Mouse (Mus musculus) kidney, embryonic 15.5 days (tissue): Measurements from ENCODE around the gene H2-Ob. TPM values are rescaled to one million over a fixed set of nuclear protein-coding genes. Genes with fewer than 3 reads are reported as not detected.
"Not testable (repeated sequence)": the region's sequence is repeated elsewhere in the genome, so short reads cannot be mapped to it uniquely, and the experiment has no call there.

ENCODE experiments used
- ATAC-seq: fragments of 200-750 bp; cut with Nextera tagmentation; replicated peaks from 2 replicates; pipeline ENCODE4 v1.8.0; 2017; ENCODE audit warnings: moderate TSS enrichment; ENCODE audit not compliant: low FRiP score
- H3K27ac ChIP-seq: fragments of 300-500 bp; sonication (generic); 2 replicates; pipeline ENCODE4 v1.5.1; 2015; ENCODE audit warnings: mild to moderate bottlenecking, inconsistent platforms
- H3K27me3 ChIP-seq: fragments of 300-500 bp; sonication (generic); 2 replicates; pipeline ENCODE4 v1.6.1; 2015; ENCODE audit warnings: inconsistent platforms
- H3K36me3 ChIP-seq: fragments of 300-500 bp; sonication (generic); 2 replicates; pipeline ENCODE4 v1.6.1; 2015; ENCODE audit warnings: inconsistent platforms
- H3K4me1 ChIP-seq: fragments of 300-500 bp; sonication (generic); 2 replicates; pipeline ENCODE4 v1.6.1; 2015; ENCODE audit warnings: inconsistent platforms
- H3K4me2 ChIP-seq: fragments of 300-500 bp; sonication (generic); 2 replicates; pipeline ENCODE4 v1.6.1; 2015; ENCODE audit warnings: moderate library complexity, mild to moderate bottlenecking, inconsistent platforms
- H3K4me3 ChIP-seq: fragments of 300-500 bp; sonication (generic); replicated peaks from 2 replicates; pipeline ENCODE4 v1.5.1; 2015; ENCODE audit warnings: mild to moderate bottlenecking, inconsistent platforms
- H3K9ac ChIP-seq: fragments of 300-500 bp; sonication (generic); 2 replicates; pipeline ENCODE4 v1.6.1; 2015; ENCODE audit warnings: mild to moderate bottlenecking, inconsistent platforms
- H3K9me3 ChIP-seq: fragments of 300-500 bp; sonication (generic); replicated peaks from 2 replicates; pipeline ENCODE4 v1.6.1; 2016; ENCODE audit warnings: inconsistent platforms
- WGBS: fragments of 180-500 bp; shearing (Covaris S2); methylation state at CpG from one replicate; pipeline ENCODE4 v1.1.7; 2015; ENCODE audit warnings: mixed read lengths; 5-methylcytosine and 5-hydroxymethylcytosine counted together
- polyA plus RNA-seq: library from polyadenylated mRNA; unstranded; fragments of >200 nt; fragmentation: Nextera tagmentation; extraction: Ambion mirVana; gene quantifications from 2 replicates; pipeline ENCODE4 v1.2.1, GENCODE M21; 2015

H2-Ob gene
- polyA plus RNA-seq, 1 experiment from 2014 or later, result 0.13 TPM

DNA sequence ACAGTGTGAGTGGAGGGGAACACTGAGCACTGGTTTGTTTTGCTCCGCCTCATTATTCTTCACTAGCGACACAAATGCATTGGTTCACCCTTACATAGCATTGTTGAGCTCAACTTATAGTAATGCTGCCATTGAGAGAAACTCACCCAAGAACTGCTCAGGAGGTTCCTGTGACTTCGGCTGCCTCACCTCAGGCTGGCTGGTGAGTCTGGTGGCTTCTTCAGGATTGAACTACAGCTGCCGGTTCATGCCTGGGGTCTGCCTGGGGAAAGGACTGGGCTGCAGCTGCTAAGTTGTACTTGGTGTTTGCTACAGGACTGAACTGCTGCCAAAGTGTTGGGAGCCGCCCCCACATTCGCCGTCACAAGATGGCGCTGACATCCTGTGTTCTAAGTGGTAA lies 13.3 kb upstream of the H2-Ob start:
- Histone ChIP-seq H3K9ac (no peak overlapping the region), H3K4me1 (no peaks in the 10 kb centered on the region), H3K4me2 (no peak overlapping the region), H3K4me3 (no peak overlapping the region), H3K27ac (no peak overlapping the region), H3K36me3 (no peaks in the 10 kb centered on the region), H3K9me3 (peaks cover 12% of the 10 kb centered on the region; the same call in 1 of the 2 replicates), H3K27me3 (no peaks in the 10 kb centered on the region)
- 97% methylated on average over 8 of the region's 8 CpGs for WGBS
- no peak for ATAC-seq

DNA sequence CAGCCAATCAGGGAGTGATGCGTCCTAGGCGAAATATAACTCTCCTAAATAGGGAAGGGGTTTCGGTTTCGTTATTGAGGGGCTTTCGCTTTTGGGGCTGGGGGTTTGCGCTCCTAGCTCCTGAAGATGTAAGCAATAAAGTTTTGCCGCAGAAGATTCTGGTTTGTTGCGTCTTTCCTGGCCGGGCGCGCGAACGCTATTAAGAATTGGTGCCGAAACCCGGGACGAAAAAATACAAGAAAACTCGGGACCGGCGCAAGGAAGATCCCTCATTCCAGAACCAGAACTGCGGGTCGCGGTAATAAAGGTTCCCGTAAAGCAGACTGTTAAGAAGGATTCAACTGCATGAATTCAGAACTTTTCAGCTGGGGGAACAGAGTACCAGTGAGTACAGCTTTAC lies 12.8 kb upstream of the H2-Ob start:
- H3K9me3 ChIP-seq, result peaks cover 12% of the 10 kb centered on the region; the same call in 1 of the 2 replicates
- H3K9ac ChIP-seq, H3K27me3 ChIP-seq, H3K27ac ChIP-seq, H3K4me2 ChIP-seq, H3K36me3 ChIP-seq, H3K4me1 ChIP-seq, H3K4me3 ChIP-seq, ATAC-seq: not testable (repeated sequence)
- WGBS, result 97% methylated on average over 14 of the region's 23 CpGs

DNA sequence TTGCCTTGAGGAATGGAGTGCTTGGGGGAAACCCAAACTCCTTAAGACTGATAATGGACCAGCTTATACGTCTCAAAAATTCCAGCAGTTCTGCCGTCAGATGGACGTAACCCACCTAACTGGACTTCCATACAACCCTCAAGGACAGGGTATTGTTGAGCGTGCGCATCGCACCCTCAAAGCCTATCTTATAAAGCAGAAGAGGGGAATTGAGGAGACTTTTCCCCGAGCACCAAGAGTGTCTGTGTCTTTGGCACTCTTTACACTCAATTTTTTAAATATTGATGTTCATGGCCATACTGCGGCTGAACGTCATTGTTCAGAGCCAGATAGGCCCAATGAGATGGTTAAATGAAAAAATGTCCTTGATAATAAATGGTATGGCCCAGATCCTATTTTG lies 7.7 kb upstream of the H2-Ob start:
- not testable (repeated sequence) for H3K27ac ChIP-seq, H3K4me2 ChIP-seq, H3K4me1 ChIP-seq, ATAC-seq, H3K36me3 ChIP-seq, H3K4me3 ChIP-seq, H3K9ac ChIP-seq, H3K27me3 ChIP-seq, H3K9me3 ChIP-seq
- 93% methylated on average over 9 of the region's 9 CpGs for WGBS

DNA sequence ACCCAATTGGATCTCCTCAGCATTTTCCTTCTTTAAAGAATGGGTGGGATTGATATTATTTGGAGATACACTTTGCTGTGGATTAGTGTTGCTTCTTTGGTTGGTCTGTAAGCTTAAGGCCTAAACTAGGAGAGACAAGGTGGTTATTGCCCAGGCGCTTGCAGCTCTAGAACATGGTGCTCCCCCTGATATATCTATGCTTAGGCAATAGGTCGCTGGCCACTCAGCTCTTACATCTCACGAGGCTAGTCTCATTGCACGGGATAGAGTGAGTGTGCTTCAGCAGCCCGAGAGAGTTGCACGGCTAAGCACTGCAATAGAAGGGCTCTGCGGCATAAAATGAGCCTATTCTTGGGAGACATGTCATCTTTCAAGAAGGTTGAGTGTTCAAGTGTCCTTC lies 6.7 kb upstream of the H2-Ob start:
- H3K9me3 ChIP-seq, ATAC-seq, H3K4me3 ChIP-seq, H3K4me1 ChIP-seq, H3K9ac ChIP-seq, H3K27ac ChIP-seq, H3K27me3 ChIP-seq, H3K36me3 ChIP-seq, H3K4me2 ChIP-seq: not testable (repeated sequence)
- 93% methylated on average over 6 of the region's 7 CpGs for WGBS

- peak; percentile 46; the same call in 1 of the 2 replicates for ATAC-seq
- Histone ChIP-seq H3K9ac (no peak overlapping the region), H3K4me3 (no peak overlapping the region), H3K27me3 (no peaks in the 10 kb centered on the region), H3K27ac (no peak overlapping the region), H3K9me3 (no peaks in the 10 kb centered on the region), H3K4me1 (0 out of 2 replicates have a peak, but pooled peaks cover under 1% of the 10 kb centered on the region), H3K4me2 (no peak overlapping the region), H3K36me3 (no peaks in the 10 kb centered on the region)
- WGBS, result 47% methylated on average over 9 of the region's 9 CpGs
Measured at GRCm38 (mm10) chr17:34234926-34235325, 3.8 kb upstream of the H2-Ob start.

DNA sequence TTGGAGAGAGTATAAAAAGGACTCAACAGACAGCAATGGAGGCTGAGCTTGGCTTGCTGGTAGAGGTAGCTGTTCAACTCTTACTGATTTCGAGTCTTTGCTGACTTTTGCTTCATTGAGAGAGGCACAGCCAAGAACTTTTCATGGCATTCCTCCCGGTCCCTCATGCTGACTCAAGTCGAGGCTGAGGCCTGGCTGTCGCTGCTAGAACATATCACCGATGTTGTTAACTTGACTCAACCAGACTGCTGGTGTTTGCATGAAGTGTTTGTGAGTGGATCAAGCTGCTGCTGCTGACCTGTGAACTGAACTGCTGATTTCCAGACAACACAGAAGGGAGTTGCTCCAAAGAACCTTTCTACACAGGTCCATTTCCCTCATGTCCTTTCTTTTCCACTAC lies 2.0 kb upstream of the H2-Ob start:
- Histone ChIP-seq H3K4me2 (no peak overlapping the region), H3K27ac (no peak overlapping the region), H3K27me3 (no peaks in the 10 kb centered on the region; the same call in 1 of the 2 replicates), H3K4me1 (0 out of 2 replicates have a peak, but pooled peaks cover 2% of the 10 kb centered on the region), H3K36me3 (no peaks in the 10 kb centered on the region), H3K9ac (no peak overlapping the region), H3K9me3 (peaks cover 4% of the 10 kb centered on the region; the same call in 1 of the 2 replicates), H3K4me3 (no peak overlapping the region)
- no peak for ATAC-seq
- 81% methylated on average over 5 of the region's 5 CpGs for WGBS

DNA sequence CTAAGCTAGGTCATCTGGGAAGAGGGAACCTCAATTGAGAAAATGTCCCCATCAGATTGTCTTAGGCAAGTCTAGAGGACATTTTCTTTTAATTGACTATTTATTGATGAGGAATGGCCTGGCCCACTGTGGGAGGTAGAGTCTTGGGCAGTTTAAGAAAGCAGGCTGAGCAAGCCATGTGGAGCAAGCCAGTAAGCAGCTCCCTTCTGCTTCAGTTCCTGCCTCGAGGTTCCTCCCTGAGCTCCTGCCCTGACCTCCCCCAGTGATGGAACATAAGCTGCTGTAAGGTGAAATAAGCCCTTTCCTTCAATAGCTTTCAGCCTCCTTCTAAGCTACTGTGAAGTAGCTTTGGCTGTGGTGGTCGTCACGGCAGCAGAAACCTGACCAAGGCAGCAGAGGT lies 962 bp upstream of the H2-Ob start:
- no peak overlapping the region for H3K4me3 ChIP-seq
- H3K36me3 ChIP-seq, result no peaks in the 10 kb centered on the region
- H3K4me1 ChIP-seq, result 0 out of 2 replicates have a peak, but pooled peaks cover 2% of the 10 kb centered on the region
- H3K9ac ChIP-seq, result no peak overlapping the region
- no peak for ATAC-seq
- peaks cover 4% of the 10 kb centered on the region; the same call in 1 of the 2 replicates for H3K9me3 ChIP-seq
- H3K4me2 ChIP-seq, result no peak overlapping the region
- 72% methylated on average over 3 of the region's 3 CpGs for WGBS
- H3K27me3 ChIP-seq, result no peaks in the 10 kb centered on the region; the same call in 1 of the 2 replicates
- no peak overlapping the region for H3K27ac ChIP-seq

GRCm38 (mm10) chr17:34239601-34240041 lies 918 bp downstream of the H2-Ob start:
- no peak overlapping the region for H3K9ac ChIP-seq
- H3K4me3 ChIP-seq, result no peak overlapping the region
- H3K4me2 ChIP-seq, result no peak overlapping the region
- 50% methylated on average over 10 of the region's 10 CpGs for WGBS
- no peak for ATAC-seq
- no peaks in the 10 kb centered on the region; the same call in 1 of the 2 replicates for H3K27me3 ChIP-seq
- peaks cover 4% of the 10 kb centered on the region; the same call in 1 of the 2 replicates for H3K9me3 ChIP-seq
- H3K27ac ChIP-seq, result peak overlapping the region; percentile 20; the same call in 1 of the 2 replicates
- H3K4me1 ChIP-seq, result 0 out of 2 replicates have a peak, but pooled peaks cover 2% of the 10 kb centered on the region
- H3K36me3 ChIP-seq, result no peaks in the 10 kb centered on the region

- Histone ChIP-seq H3K9ac (no peak overlapping the region), H3K9me3 (peaks cover 4% of the 10 kb centered on the region; the same call in 1 of the 2 replicates), H3K4me2 (no peak overlapping the region), H3K27me3 (no peaks in the 10 kb centered on the region; the same call in 1 of the 2 replicates), H3K27ac (no peak overlapping the region), H3K4me1 (0 out of 2 replicates have a peak, but pooled peaks cover 2% of the 10 kb centered on the region), H3K4me3 (no peak overlapping the region), H3K36me3 (no peaks in the 10 kb centered on the region)
- WGBS, result 73% methylated on average over 3 of the region's 3 CpGs
- no peak for ATAC-seq
Measured at GRCm38 (mm10) chr17:34240366-34240765, 1.7 kb downstream of the H2-Ob start.

DNA sequence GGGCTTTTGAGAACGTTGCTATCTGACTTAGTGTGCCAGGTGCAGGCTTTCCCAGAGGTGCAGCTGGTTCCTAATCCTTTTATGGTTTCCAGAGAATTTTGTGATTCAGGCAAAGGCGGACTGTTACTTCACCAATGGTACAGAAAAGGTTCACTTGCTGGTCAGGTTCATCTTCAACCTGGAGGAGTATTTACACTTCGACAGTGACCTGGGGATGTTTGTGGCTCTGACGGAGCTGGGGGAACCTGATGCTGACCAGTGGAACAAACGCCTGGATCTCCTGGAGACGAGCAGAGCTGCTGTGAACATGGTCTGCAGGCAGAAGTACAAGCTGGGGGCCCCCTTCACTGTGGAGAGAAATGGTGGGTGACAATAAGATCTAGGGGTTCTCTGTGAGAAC lies 2.2 kb downstream of the H2-Ob start:
- Histone ChIP-seq H3K4me2 (no peak overlapping the region), H3K27me3 (no peaks in the 10 kb centered on the region; the same call in 1 of the 2 replicates), H3K9ac (no peak overlapping the region), H3K4me1 (0 out of 2 replicates have a peak, but pooled peaks cover 2% of the 10 kb centered on the region), H3K9me3 (peaks cover 4% of the 10 kb centered on the region; the same call in 1 of the 2 replicates), H3K27ac (no peak overlapping the region), H3K36me3 (no peaks in the 10 kb centered on the region), H3K4me3 (no peak overlapping the region)
- ATAC-seq, result no peak
- WGBS, result 74% methylated on average over 6 of the region's 6 CpGs

- H3K27ac ChIP-seq, result no peak overlapping the region
- peaks cover 4% of the 10 kb centered on the region; the same call in 1 of the 2 replicates for H3K9me3 ChIP-seq
- H3K4me2 ChIP-seq, result no peak overlapping the region
- no peaks in the 10 kb centered on the region for H3K36me3 ChIP-seq
- H3K9ac ChIP-seq, result no peak overlapping the region
- no peak overlapping the region for H3K4me3 ChIP-seq
- WGBS, result 70% methylated on average over 4 of the region's 4 CpGs
- 0 out of 2 replicates have a peak, but pooled peaks cover 2% of the 10 kb centered on the region for H3K4me1 ChIP-seq
- H3K27me3 ChIP-seq, result no peaks in the 10 kb centered on the region; the same call in 1 of the 2 replicates
- ATAC-seq, result no peak
Measured at GRCm38 (mm10) chr17:34244656-34245055, 6.0 kb downstream of the H2-Ob start.

- Histone ChIP-seq H3K4me2 (no peak overlapping the region), H3K27me3 (no peaks in the 10 kb centered on the region), H3K27ac (no peak overlapping the region), H3K4me1 (no peaks in the 10 kb centered on the region), H3K9ac (no peak overlapping the region), H3K4me3 (no peak overlapping the region), H3K9me3 (no peaks in the 10 kb centered on the region), H3K36me3 (no peaks in the 10 kb centered on the region)
- 79% methylated on average over 3 of the region's 3 CpGs for WGBS
- no peak for ATAC-seq
Measured at GRCm38 (mm10) chr17:34247047-34247446, 8.3 kb downstream of the H2-Ob start.

DNA sequence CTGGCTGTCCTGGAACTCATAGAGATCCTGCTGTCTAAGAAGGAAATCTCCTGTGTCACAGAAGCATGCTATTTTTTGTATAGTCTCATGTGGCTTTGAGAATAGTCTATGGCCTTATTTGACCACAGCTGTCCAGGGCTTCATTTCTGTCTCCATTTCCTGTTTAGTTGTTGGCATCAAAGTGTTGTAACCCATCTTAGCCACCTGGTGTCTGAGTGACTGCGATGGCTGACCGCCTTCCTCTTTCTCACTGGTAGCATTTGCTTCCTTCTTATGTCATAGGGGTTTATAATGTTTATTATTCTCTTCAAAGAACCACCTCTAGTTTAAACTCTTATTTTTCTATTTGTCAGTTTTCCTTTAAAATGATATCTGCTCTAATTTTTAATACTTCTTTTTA lies 10.1 kb downstream of the H2-Ob start:
- ATAC-seq, result no peak
- no peaks in the 10 kb centered on the region for H3K4me1 ChIP-seq
- H3K9me3 ChIP-seq, result no peaks in the 10 kb centered on the region
- no peak overlapping the region for H3K4me3 ChIP-seq
- no peak overlapping the region for H3K9ac ChIP-seq
- no peak overlapping the region for H3K4me2 ChIP-seq
- no peaks in the 10 kb centered on the region for H3K27me3 ChIP-seq
- H3K36me3 ChIP-seq, result no peaks in the 10 kb centered on the region
- 58% methylated on average over 2 of the region's 2 CpGs for WGBS
- H3K27ac ChIP-seq, result no peak overlapping the region
